Mouse (Mus musculus) NIH3T3 (cell line): Measurements from ENCODE around the gene Zfp462.
"Not testable (repeated sequence)": the region's sequence is repeated elsewhere in the genome, so short reads cannot be mapped to it uniquely, and the experiment has no call there.

Source experiments
- DNase-seq: peaks from one replicate; pipeline ENCODE4 v3.0.0-alpha.2; 2012; ENCODE audit warnings: low read depth

Zfp462 gene

GRCm38 (mm10) chr4:54950866-54951265 lies 6.0 kb downstream of the Zfp462 start:
- no peak for DNase-seq

- no peak for DNase-seq
Observed at GRCm38 (mm10) chr4:54953657-54954395, 9.0 kb downstream of the Zfp462 start.

- DNase-seq: peak; percentile 79
Observed at GRCm38 (mm10) chr4:54954455-54954854, 9.6 kb downstream of the Zfp462 start.

- no peak for DNase-seq
Observed at GRCm38 (mm10) chr4:54960776-54961175, 15.9 kb downstream of the Zfp462 start.

GRCm38 (mm10) chr4:54962141-54962540 lies 17.3 kb downstream of the Zfp462 start:
- no peak for DNase-seq

GRCm38 (mm10) chr4:54963551-54963950 lies 18.7 kb downstream of the Zfp462 start:
- DNase-seq: no peak

GRCm38 (mm10) chr4:54965169-54965695 lies 20.4 kb downstream of the Zfp462 start:
- DNase-seq: no peak

GRCm38 (mm10) chr4:54966161-54966806 lies 21.4 kb downstream of the Zfp462 start:
- no peak for DNase-seq

GRCm38 (mm10) chr4:54967166-54967565 lies 22.3 kb downstream of the Zfp462 start:
- DNase-seq: no peak

- no peak for DNase-seq
Observed at GRCm38 (mm10) chr4:54967721-54968120, 22.9 kb downstream of the Zfp462 start.

- DNase-seq: no peak
Observed at GRCm38 (mm10) chr4:54969671-54970295, 24.9 kb downstream of the Zfp462 start.

- no peak for DNase-seq
Observed at GRCm38 (mm10) chr4:54971386-54971785, 26.5 kb downstream of the Zfp462 start.

- peak; percentile 56 for DNase-seq
Observed at GRCm38 (mm10) chr4:54972096-54972495, 27.2 kb downstream of the Zfp462 start.

GRCm38 (mm10) chr4:54972827-54973560 lies 28.1 kb downstream of the Zfp462 start:
- DNase-seq: peak; percentile 62

GRCm38 (mm10) chr4:54979771-54980472 lies 35.1 kb downstream of the Zfp462 start:
- peak; percentile 96 for DNase-seq

GRCm38 (mm10) chr4:54984502-54984901 lies 39.7 kb downstream of the Zfp462 start:
- peak; percentile 75 for DNase-seq

- no peak for DNase-seq
Observed at GRCm38 (mm10) chr4:54986671-54987070, 41.8 kb downstream of the Zfp462 start.

GRCm38 (mm10) chr4:54987256-54987655 lies 42.4 kb downstream of the Zfp462 start:
- no peak for DNase-seq

- DNase-seq: no peak
Observed at GRCm38 (mm10) chr4:54987926-54988325, 43.1 kb downstream of the Zfp462 start.

- DNase-seq: no peak
Observed at GRCm38 (mm10) chr4:54991973-54992372, 47.1 kb downstream of the Zfp462 start.

GRCm38 (mm10) chr4:54993001-54993400 lies 48.2 kb downstream of the Zfp462 start:
- not testable (repeated sequence) for DNase-seq
